Mouse (Mus musculus): ENCODE data around the gene Slc26a3. TPM values are rescaled to one million over a fixed set of nuclear protein-coding genes. Genes with fewer than 3 reads are reported as not detected.

Slc26a3 gene
- polyA plus RNA-seq, 1 experiment from 2014 or later, result 0.12 TPM

DNA sequence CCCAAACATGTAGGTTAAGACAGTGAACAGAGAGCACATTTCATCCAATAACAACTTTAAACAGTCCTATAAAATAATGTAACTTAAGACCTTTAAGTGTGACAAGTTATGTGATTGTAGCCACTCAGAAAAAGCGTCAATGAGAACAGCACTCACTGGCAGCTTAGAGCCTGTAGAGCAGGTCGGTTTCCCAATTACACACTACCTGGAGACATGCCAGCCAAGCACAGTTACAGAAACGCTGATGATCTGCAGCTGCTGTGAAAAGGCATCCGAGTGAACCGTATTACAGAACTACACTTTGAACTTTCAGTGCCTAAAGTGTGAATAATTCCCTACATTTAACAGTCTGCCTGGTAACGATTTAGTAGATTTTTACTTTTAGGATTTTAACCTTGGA is 95.8 kb downstream of the Slc26a3 start:
- Histone ChIP-seq H3K4me2 (replicated peaks) (no peak overlapping the region), H3K4me1 (no peaks in the 10 kb centered on the region), H3K36me3 (peaks cover 24% of the 10 kb centered on the region), H3K9me3 (replicated peaks) (no peaks in the 10 kb centered on the region), H3K9ac (no peak overlapping the region), H3K27me3 (no peaks in the 10 kb centered on the region), H3K27ac (replicated peaks) (no peak overlapping the region), H3K4me3 (replicated peaks) (no peak overlapping the region)
- WGBS, result 46% methylated on average over 6 of the region's 6 CpGs
- no peak for ATAC-seq (ENCODE audit: insufficient number of reproducible peaks, low FRiP score, low TSS enrichment, low read depth)

DNA sequence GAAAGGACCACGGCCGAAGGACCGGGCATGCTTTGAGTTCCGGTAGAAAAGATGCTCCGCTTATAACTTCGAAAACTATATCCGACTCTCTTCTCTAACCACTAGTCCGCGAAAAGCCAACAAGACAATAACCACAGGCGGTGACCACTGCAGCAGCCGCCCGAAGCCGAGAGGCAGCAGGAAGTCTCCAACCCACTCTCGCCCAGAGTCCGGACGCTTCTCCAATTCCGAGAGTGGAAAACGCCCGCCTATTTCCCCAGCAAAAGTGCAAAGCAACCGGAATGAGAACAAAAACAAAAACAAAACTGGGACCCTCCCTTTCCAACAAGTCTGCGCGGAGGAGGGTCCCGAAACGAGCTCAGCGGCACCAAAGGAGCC is 108.3 kb downstream of the Slc26a3 start:
- under 1% methylated on average over 25 of the region's 25 CpGs for WGBS
- Histone ChIP-seq H3K9me3 (replicated peaks) (no peaks in the 10 kb centered on the region), H3K27me3 (no peaks in the 10 kb centered on the region), H3K27ac (replicated peaks) (peak overlapping the region; percentile 94), H3K4me3 (replicated peaks) (peak overlapping the region; percentile 97), H3K36me3 (peaks cover 5% of the 10 kb centered on the region; the same call in 1 of the 2 replicates), H3K4me1 (peaks cover 14% of the 10 kb centered on the region), H3K9ac (peak overlapping the region; percentile 72), H3K4me2 (replicated peaks) (peak overlapping the region; percentile 75)
- ATAC-seq (ENCODE audit: insufficient number of reproducible peaks, low FRiP score, low TSS enrichment, low read depth), result no peak

DNA sequence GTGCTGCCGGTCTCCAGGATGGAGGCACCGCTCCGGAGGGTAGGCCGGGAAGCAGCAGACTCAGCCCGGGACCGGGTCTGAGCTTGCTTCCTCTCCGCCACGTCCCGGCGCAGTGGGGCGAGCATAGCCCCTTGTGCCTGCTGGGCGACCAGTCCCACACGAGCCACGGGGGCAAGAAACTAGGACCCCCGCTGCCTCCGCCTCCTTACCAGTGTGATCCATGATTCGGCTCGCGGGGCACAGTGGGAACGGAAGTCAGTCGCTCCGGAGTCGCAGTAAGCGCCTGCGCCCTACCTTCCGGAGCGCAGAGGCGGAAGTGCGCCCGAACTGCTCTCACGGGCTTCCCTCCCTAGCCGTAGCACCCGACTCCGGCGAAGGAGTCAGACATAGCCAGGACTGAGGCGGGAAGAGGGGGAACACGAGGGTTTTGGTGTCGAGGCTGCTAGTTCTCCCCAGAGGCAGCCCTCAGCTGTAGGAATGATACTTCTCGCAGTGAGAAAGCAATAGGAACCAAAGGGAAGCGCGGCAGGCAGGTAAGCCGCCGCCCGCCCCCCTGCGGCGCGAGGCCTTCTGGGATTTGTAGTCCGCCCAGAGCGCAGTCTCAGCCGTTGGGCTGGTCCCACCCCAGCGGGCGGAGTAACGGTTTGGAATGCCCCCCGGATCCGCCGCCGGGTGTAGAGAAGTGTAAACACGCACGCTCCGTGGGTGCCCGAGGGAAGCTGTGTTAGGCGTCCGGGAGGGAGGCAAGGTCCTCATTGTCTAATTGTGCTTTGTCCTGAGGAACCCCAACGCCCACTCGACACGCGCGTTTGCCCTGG is 108.9 kb downstream of the Slc26a3 start, which contains the start of gene Cbll1:
Gene Cbll1, minus strand, starts transcription at position 303 of the 818 bp plus-strand sequence.
- H3K4me2 ChIP-seq (replicated peaks), result peak within 1 kb of the TSS; percentile 82
- no peaks in the 10 kb centered on the region for H3K27me3 ChIP-seq
- ATAC-seq (ENCODE audit: insufficient number of reproducible peaks, low FRiP score, low TSS enrichment, low read depth), result peak; percentile 98
- H3K4me1 ChIP-seq, result peaks cover 14% of the 10 kb centered on the region
- peak within 1 kb of the TSS; percentile 72 for H3K9ac ChIP-seq
- no peaks in the 10 kb centered on the region for H3K9me3 ChIP-seq (replicated peaks)
- H3K4me3 ChIP-seq (replicated peaks), result peak within 1 kb of the TSS; percentile 97
- no peaks in the 10 kb centered on the region for H3K36me3 ChIP-seq
- peak within 1 kb of the TSS; percentile 94 for H3K27ac ChIP-seq (replicated peaks)
- under 1% methylated on average over 68 of the region's 68 CpGs for WGBS

DNA sequence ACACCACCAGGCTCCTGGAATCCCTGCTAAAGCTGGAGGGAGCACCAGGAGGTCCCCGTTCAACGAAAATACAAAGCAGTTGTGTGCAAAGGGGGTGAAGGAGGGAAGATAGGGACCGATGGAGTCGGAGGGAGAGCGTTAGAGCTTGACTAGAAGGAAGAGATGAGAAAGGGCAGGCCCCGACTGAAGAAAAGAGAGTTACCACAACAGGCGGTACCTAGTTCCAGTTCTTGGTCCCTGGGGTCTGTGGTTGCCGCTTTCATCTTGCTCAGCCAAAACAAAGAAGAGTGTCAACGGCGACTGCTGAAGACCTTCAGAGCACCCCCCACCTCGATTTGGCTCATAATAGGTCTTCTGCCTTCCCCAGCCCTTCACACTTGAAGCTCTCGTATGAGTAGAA is 109.5 kb downstream of the Slc26a3 start:
- peak; percentile 4; the same call in 1 of the 2 replicates for ATAC-seq (ENCODE audit: insufficient number of reproducible peaks, low FRiP score, low TSS enrichment, low read depth)
- WGBS, result 5% methylated on average over 12 of the region's 12 CpGs
- Histone ChIP-seq H3K4me1 (peaks cover 14% of the 10 kb centered on the region), H3K9ac (peak overlapping the region; percentile 26), H3K36me3 (no peaks in the 10 kb centered on the region), H3K4me2 (replicated peaks) (peak overlapping the region; percentile 82), H3K27me3 (no peaks in the 10 kb centered on the region), H3K27ac (replicated peaks) (peak overlapping the region; percentile 94), H3K4me3 (replicated peaks) (peak overlapping the region; percentile 97), H3K9me3 (replicated peaks) (no peaks in the 10 kb centered on the region)

DNA sequence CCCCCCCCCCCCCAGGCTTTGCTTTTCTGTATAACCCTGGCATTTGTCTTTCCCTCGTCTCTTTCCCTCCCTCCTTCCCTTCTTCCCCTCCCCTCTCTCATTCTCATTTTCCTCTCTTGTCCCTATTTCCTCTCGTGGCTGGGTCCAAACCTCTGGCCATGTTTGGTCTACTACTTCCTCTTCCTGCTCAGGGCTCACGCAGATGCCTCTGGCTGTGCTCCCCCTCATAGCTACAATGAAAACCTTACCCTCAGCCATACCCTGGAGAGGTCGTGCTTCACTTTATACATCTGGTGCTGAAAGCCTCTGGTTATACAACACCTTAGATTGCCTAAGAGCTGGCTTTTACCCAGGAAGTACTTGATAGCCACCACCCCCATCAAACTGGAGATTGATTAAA is 110.6 kb downstream of the Slc26a3 start:
- WGBS, result 47% methylated on average over 4 of the region's 4 CpGs
- no peak overlapping the region for H3K27ac ChIP-seq (replicated peaks)
- H3K9me3 ChIP-seq (replicated peaks), result no peaks in the 10 kb centered on the region

DNA sequence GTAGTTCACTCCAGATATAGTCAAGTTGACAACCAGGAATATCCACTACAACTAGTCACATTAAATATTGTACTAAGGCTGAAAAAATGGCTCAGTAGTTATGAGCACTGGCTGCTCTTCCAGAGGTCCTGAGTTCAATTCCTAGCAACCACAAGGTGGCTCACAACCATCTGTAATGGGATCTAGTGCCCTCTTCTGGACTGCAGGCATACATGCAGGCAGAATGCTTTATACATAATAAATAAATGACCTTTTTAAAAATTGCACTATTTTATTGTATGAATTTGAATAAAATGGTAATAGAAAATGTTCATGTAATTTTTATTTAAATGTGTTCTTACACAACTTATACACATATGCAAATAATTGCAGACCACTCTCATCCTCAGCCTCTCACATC is 112.5 kb downstream of the Slc26a3 start:
- Histone ChIP-seq H3K4me3 (replicated peaks) (no peak overlapping the region), H3K27me3 (no peaks in the 10 kb centered on the region), H3K9me3 (replicated peaks) (no peaks in the 10 kb centered on the region), H3K9ac (no peak overlapping the region), H3K36me3 (no peaks in the 10 kb centered on the region), H3K27ac (replicated peaks) (no peak overlapping the region), H3K4me1 (peaks cover 9% of the 10 kb centered on the region), H3K4me2 (replicated peaks) (no peak overlapping the region)
- no peak for ATAC-seq (ENCODE audit: insufficient number of reproducible peaks, low FRiP score, low TSS enrichment, low read depth)

More for the DNA sequence above, 110.6 kb downstream of the Slc26a3 start:
- Histone ChIP-seq H3K27me3 (no peaks in the 10 kb centered on the region), H3K9ac (no peak overlapping the region), H3K4me2 (replicated peaks) (no peak overlapping the region), H3K4me3 (replicated peaks) (no peak overlapping the region), H3K36me3 (no peaks in the 10 kb centered on the region), H3K4me1 (peaks cover 14% of the 10 kb centered on the region)
- no peak for ATAC-seq (ENCODE audit: insufficient number of reproducible peaks, low FRiP score, low TSS enrichment, low read depth)

DNA sequence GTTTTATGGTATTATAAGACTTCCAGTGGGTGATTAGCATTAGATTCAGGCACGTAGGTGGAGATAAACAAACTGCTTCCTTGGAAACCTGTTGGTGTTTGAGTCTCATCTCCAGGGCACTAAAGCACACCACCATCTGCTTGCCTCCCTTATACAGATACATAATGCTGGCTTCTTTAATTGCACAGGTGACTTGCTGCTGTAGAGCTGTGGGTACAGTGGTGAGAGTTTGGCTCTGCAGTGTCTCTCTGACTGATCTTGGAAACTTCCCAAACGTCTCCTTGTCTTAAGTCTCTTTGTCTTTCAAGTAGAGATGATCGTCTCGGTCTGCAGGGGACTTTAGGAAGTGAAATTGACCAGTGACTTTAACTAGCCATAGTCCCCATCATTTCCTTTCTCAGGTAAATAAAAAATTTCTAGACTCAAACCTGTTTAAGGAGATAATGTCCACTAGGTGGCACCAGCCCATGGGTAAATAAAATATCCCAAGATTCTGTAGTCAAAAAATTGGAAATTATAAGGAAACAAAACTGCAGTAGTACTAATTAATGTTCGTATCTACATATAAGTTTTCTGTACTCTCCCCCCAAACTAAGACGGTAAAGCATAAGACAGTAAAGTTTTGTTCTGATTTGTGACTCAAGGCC is 117.2 kb downstream of the Slc26a3 start:
- Histone ChIP-seq H3K27ac (replicated peaks) (no peak overlapping the region), H3K36me3 (no peaks in the 10 kb centered on the region), H3K4me1 (no peaks in the 10 kb centered on the region), H3K27me3 (no peaks in the 10 kb centered on the region; the same call in 1 of the 2 replicates), H3K4me3 (replicated peaks) (no peak overlapping the region), H3K9ac (no peak overlapping the region), H3K4me2 (replicated peaks) (no peak overlapping the region), H3K9me3 (replicated peaks) (no peaks in the 10 kb centered on the region)
- ATAC-seq (ENCODE audit: insufficient number of reproducible peaks, low FRiP score, low TSS enrichment, low read depth), result no peak
- 37% methylated on average over 6 of the region's 6 CpGs for WGBS

DNA sequence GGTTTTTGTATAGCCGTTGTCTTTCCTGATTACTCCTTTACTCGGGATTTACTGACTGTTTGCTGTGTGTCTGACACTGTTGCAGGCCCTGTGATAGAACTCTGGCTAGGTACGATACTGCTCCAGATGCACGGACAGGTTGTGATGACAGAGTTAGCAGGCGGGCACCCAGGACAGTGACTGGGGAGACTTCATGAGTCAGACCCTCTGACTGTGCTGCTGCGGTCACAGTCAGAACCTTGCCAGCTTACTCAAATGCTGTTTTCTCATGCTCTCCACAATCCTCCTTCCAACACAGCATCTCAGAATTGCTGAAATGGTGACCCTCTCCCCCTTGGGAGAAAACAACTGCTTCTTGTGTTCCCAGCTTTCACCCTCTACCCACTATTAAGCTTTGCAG is 117.8 kb downstream of the Slc26a3 start:
- H3K36me3 ChIP-seq, result no peaks in the 10 kb centered on the region
- no peak overlapping the region for H3K27ac ChIP-seq (replicated peaks)
- no peaks in the 10 kb centered on the region for H3K9me3 ChIP-seq (replicated peaks)
- H3K4me1 ChIP-seq, result no peaks in the 10 kb centered on the region
- H3K4me3 ChIP-seq (replicated peaks), result no peak overlapping the region
- no peaks in the 10 kb centered on the region; the same call in 1 of the 2 replicates for H3K27me3 ChIP-seq
- H3K9ac ChIP-seq, result no peak overlapping the region
- no peak overlapping the region for H3K4me2 ChIP-seq (replicated peaks)
- WGBS, result 85% methylated on average over 6 of the region's 6 CpGs
- no peak for ATAC-seq (ENCODE audit: insufficient number of reproducible peaks, low FRiP score, low TSS enrichment, low read depth)

DNA sequence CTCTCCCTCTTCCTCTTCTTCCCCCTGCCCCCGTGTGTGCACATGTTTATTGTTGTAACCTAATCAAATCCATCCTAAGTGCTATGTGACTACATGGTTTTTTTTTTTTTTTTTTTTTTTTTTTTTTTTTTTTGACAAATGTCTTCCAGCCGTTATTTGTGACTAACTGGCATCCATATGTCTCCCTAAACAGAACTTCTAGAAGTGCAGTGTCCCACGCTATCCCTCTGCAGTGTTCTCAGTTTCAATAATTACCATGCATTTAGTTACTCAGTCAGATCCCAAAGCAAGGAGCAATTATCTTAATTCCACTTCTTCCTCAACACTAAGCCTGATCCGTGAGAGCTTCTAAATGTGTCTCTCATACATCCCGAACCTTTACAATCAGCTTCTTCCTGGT is 120.5 kb downstream of the Slc26a3 start:
- no peak overlapping the region for H3K9ac ChIP-seq
- 14% methylated on average over 5 of the region's 5 CpGs for WGBS
- ATAC-seq (ENCODE audit: insufficient number of reproducible peaks, low FRiP score, low TSS enrichment, low read depth), result no peak
- no peaks in the 10 kb centered on the region for H3K4me1 ChIP-seq
- H3K4me2 ChIP-seq (replicated peaks), result no peak overlapping the region
- no peak overlapping the region for H3K4me3 ChIP-seq (replicated peaks)
- H3K27me3 ChIP-seq, result no peaks in the 10 kb centered on the region; the same call in 1 of the 2 replicates
- no peaks in the 10 kb centered on the region for H3K36me3 ChIP-seq
- H3K27ac ChIP-seq (replicated peaks), result no peak overlapping the region
- no peaks in the 10 kb centered on the region for H3K9me3 ChIP-seq (replicated peaks)

DNA sequence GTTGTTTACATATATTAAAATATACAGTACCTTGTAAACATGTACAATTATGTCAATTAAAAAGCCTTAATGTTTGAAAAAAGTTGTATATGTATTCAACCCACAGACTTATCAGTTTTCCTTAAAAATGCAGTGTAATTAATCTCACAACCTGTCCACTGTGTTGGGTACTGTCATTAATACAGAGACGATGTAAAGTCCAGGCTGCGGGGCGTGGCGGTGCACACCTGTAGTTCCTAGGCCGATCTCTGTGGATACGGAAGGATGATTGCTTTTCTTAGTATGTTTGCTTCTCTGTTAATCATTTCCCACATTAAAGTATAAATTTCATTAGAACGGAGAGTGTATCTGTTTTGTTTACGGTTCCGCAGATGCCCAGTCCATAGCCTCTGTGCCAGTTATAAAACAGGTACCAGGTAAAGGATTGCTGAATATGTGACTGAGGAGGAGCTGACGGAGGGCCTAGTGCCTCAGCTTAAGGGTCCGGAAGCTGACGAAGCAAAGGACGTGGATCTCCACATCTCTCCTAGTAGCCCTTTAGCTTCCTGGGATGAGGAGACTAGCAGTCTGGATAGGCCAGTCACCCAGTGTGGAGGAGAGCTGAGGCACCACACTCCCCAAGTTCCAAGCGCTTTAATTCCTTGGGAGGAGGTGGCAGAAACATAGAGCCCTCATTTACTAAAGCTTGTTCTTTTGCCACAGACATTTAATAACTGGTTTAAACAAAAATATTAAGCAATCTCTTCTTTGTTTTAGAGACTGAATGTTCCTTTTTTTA is 122.2 kb downstream of the Slc26a3 start:
- Histone ChIP-seq H3K4me2 (replicated peaks) (no peak overlapping the region), H3K9ac (no peak overlapping the region), H3K4me1 (no peaks in the 10 kb centered on the region), H3K27me3 (no peaks in the 10 kb centered on the region; the same call in 1 of the 2 replicates), H3K4me3 (replicated peaks) (no peak overlapping the region), H3K27ac (replicated peaks) (no peak overlapping the region), H3K9me3 (replicated peaks) (no peaks in the 10 kb centered on the region), H3K36me3 (no peaks in the 10 kb centered on the region)
- 88% methylated on average over 14 of the region's 14 CpGs for WGBS
- no peak for ATAC-seq (ENCODE audit: insufficient number of reproducible peaks, low FRiP score, low TSS enrichment, low read depth)
